Mouse (Mus musculus) MEL (cell line): Measurements from ENCODE around the gene Srp72. TPM values are rescaled to one million over a fixed set of nuclear protein-coding genes. Genes with fewer than 3 reads are reported as not detected.

ENCODE experiments used
- DNase-seq: peaks from one replicate; pipeline ENCODE4 v3.0.0; 2011; ENCODE audit warnings: low read depth, low spot score
- H3K27ac ChIP-seq: 2 replicates; pipeline ENCODE4 v1.5.1; 2012; ENCODE audit warnings: low read depth, mild to moderate bottlenecking, control low read depth, low read length, moderate library complexity; ENCODE audit not compliant: control insufficient read depth
- H3K27me3 ChIP-seq, 2 experiments: fragments of 150-350 bp in 1 of 2; sonication (generic) in 1 of 2; 2 replicates each; pipeline ENCODE4 v1.6.1; 2012; ENCODE audit warnings: low read length in 2 of 2, mild to moderate bottlenecking in 2 of 2, improper control_type of control experiment in 1 of 2, moderate library complexity in 1 of 2; ENCODE audit not compliant: insufficient read depth in 2 of 2, control insufficient read depth in 1 of 2
- H3K36me3 ChIP-seq, 2 experiments: 2 replicates each; pipeline ENCODE4 v1.6.1; 2012 to 2014; ENCODE audit warnings: low read length in 2 of 2, improper control_type of control experiment in 1 of 2, inconsistent platforms in 1 of 2, mild to moderate bottlenecking in 1 of 2; ENCODE audit not compliant: insufficient read depth in 2 of 2, control insufficient read depth in 1 of 2
- H3K4me1 ChIP-seq, 2 experiments: fragments of 150-350 bp in 1 of 2; sonication (generic) in 1 of 2; 2 replicates each; pipeline ENCODE4 v1.6.1; 2012; ENCODE audit warnings: low read length in 2 of 2, improper control_type of control experiment in 1 of 2, mild to moderate bottlenecking in 1 of 2; ENCODE audit not compliant: insufficient read depth in 2 of 2, control insufficient read depth in 1 of 2
- H3K4me3 ChIP-seq, 2 experiments: fragments of 150-350 bp in 1 of 2; sonication (generic) in 1 of 2; 2 replicates each; pipeline ENCODE4 v1.5.1; 2012; ENCODE audit warnings: low read depth in 2 of 2, low read length in 2 of 2, mild to moderate bottlenecking in 2 of 2, moderate library complexity in 2 of 2, control low read depth in 1 of 2, improper control_type of control experiment in 1 of 2; ENCODE audit not compliant: control insufficient read depth in 1 of 2, insufficient read depth in 1 of 2
- H3K79me2 ChIP-seq: 2 replicates; pipeline ENCODE4 v1.6.1; 2012; ENCODE audit warnings: mild to moderate bottlenecking, low read length, moderate library complexity; ENCODE audit not compliant: control insufficient read depth, poor library complexity, insufficient read depth
- H3K9ac ChIP-seq: 2 replicates; pipeline ENCODE4 v1.6.1; 2012; ENCODE audit warnings: low read depth, mild to moderate bottlenecking, control low read depth, low read length, moderate library complexity; ENCODE audit not compliant: control insufficient read depth, poor library complexity, severe bottlenecking
- H3K9me3 ChIP-seq: fragments of 150-350 bp; sonication (generic); replicated peaks from 2 replicates; pipeline ENCODE4 v1.6.1; 2012; ENCODE audit warnings: mild to moderate bottlenecking, low read length, improper control_type of control experiment, moderate library complexity; ENCODE audit not compliant: insufficient read depth
- BHLHE40 ChIP-seq: IDR thresholded peaks from 2 replicates; pipeline ENCODE4 v1.6.1; 2012; ENCODE audit warnings: low read depth, mild to moderate bottlenecking, inconsistent platforms, low read length, improper control_type of control experiment, borderline replicate concordance
- CHD1 ChIP-seq: IDR thresholded peaks from 2 replicates; pipeline ENCODE4 v1.6.1; 2012; ENCODE audit warnings: low read depth, mild to moderate bottlenecking, inconsistent platforms, low read length, improper control_type of control experiment
- CHD2 ChIP-seq: IDR thresholded peaks from 2 replicates; pipeline ENCODE4 v1.6.1; 2011; ENCODE audit warnings: low read length, improper control_type of control experiment
- CTCF ChIP-seq, 3 experiments: IDR thresholded peaks in 2 of 3; conservative IDR thresholded peaks in 1 of 3; 2 replicates each; pipeline ENCODE4 v1.5.1; 2011 to 2012; ENCODE audit warnings: low read length in 3 of 3, low read depth in 2 of 3, mild to moderate bottlenecking in 2 of 3, improper control_type of control experiment in 1 of 3, inconsistent platforms in 1 of 3, mixed read lengths in 1 of 3, moderate library complexity in 1 of 3; ENCODE audit not compliant: control insufficient read depth in 1 of 3, insufficient read depth in 1 of 3, poor library complexity in 1 of 3, severe bottlenecking in 1 of 3
- E2F4 ChIP-seq: IDR thresholded peaks from 2 replicates; pipeline ENCODE4 v1.6.1; 2011; ENCODE audit warnings: low read depth, low read length, improper control_type of control experiment, borderline replicate concordance
- ELF1 ChIP-seq: IDR thresholded peaks from 2 replicates; pipeline ENCODE4 v1.6.1; 2014; ENCODE audit warnings: low read depth, mild to moderate bottlenecking, inconsistent platforms, low read length, improper control_type of control experiment, moderate library complexity
- EP300 ChIP-seq, 2 experiments: IDR thresholded peaks; 2 replicates each; pipeline ENCODE4 v1.6.1; 2011; ENCODE audit warnings: improper control_type of control experiment in 2 of 2, low read length in 2 of 2, low read depth in 1 of 2, mild to moderate bottlenecking in 1 of 2
- ETS1 ChIP-seq: IDR thresholded peaks from 2 replicates; pipeline ENCODE4 v1.6.1; 2012; ENCODE audit warnings: low read depth, mild to moderate bottlenecking, inconsistent platforms, low read length, improper control_type of control experiment, moderate library complexity
- GABPA ChIP-seq: IDR thresholded peaks from 2 replicates; pipeline ENCODE4 v1.6.1; 2012; ENCODE audit warnings: low read depth, mild to moderate bottlenecking, inconsistent platforms, low read length, improper control_type of control experiment, moderate library complexity
- GATA1 ChIP-seq: IDR thresholded peaks from 2 replicates; pipeline ENCODE4 v1.6.1; 2011; ENCODE audit warnings: low read depth, low read length, improper control_type of control experiment
- JUND ChIP-seq: IDR thresholded peaks from 2 replicates; pipeline ENCODE4 v1.6.1; 2011; ENCODE audit warnings: low read depth, mild to moderate bottlenecking, improper control_type of control experiment, low read length
- KAT2A ChIP-seq: conservative IDR thresholded peaks from 2 replicates; pipeline ENCODE4 v1.6.1; 2012; ENCODE audit warnings: low read depth, low read length, improper control_type of control experiment, inconsistent platforms
- MAFK ChIP-seq: IDR thresholded peaks from 2 replicates; pipeline ENCODE4 v1.6.1; 2011; ENCODE audit warnings: low read depth, mild to moderate bottlenecking, low read length, improper control_type of control experiment, borderline replicate concordance
- MAX ChIP-seq: IDR thresholded peaks from 2 replicates; pipeline ENCODE4 v1.6.1; 2011; ENCODE audit warnings: low read length, improper control_type of control experiment
- MEF2A ChIP-seq: IDR thresholded peaks from 2 replicates; pipeline ENCODE4 v1.6.1; 2014; ENCODE audit warnings: low read depth, mild to moderate bottlenecking, inconsistent platforms, low read length, improper control_type of control experiment; ENCODE audit not compliant: poor library complexity, insufficient replicate concordance, severe bottlenecking; ENCODE audit errors: extremely low read depth
- MXI1 ChIP-seq: IDR thresholded peaks from 2 replicates; pipeline ENCODE4 v1.6.1; 2011; ENCODE audit warnings: mild to moderate bottlenecking, low read depth, low read length, improper control_type of control experiment
- MYB ChIP-seq: IDR thresholded peaks from 2 replicates; pipeline ENCODE4 v1.6.1; 2011; ENCODE audit warnings: mild to moderate bottlenecking, low read depth, low read length, improper control_type of control experiment
- MYC ChIP-seq: IDR thresholded peaks from 2 replicates; pipeline ENCODE4 v1.6.1; 2011; ENCODE audit warnings: low read depth, mild to moderate bottlenecking, low read length, improper control_type of control experiment, moderate library complexity
- NELFE ChIP-seq: IDR thresholded peaks from 2 replicates; pipeline ENCODE4 v1.6.1; 2011; ENCODE audit warnings: low read depth, low read length, improper control_type of control experiment
- POLR2A ChIP-seq, 2 experiments: IDR thresholded peaks; 2 replicates each; pipeline ENCODE4 v1.6.1; 2011 to 2012; ENCODE audit warnings: low read length in 2 of 2, mild to moderate bottlenecking in 2 of 2, control low read depth in 1 of 2, improper control_type of control experiment in 1 of 2, low read depth in 1 of 2, moderate library complexity in 1 of 2; ENCODE audit not compliant: control insufficient read depth in 1 of 2, insufficient read depth in 1 of 2, poor library complexity in 1 of 2
- POLR2AphosphoS2 ChIP-seq: IDR thresholded peaks from 2 replicates; pipeline ENCODE4 v1.6.1; 2011; ENCODE audit warnings: low read length, improper control_type of control experiment
- POLR2AphosphoS5 ChIP-seq: IDR thresholded peaks from 2 replicates; pipeline ENCODE4 v1.6.1; 2012; ENCODE audit warnings: low read depth, borderline replicate concordance, mild to moderate bottlenecking, inconsistent platforms, low read length, moderate library complexity, mixed read lengths
- RAD21 ChIP-seq: IDR thresholded peaks from 2 replicates; pipeline ENCODE4 v1.6.1; 2011; ENCODE audit warnings: mild to moderate bottlenecking, low read depth, low read length, improper control_type of control experiment
- RCOR1 ChIP-seq: IDR thresholded peaks from 2 replicates; pipeline ENCODE4 v1.6.1; 2012; ENCODE audit warnings: low read depth, mild to moderate bottlenecking, inconsistent platforms, low read length, improper control_type of control experiment
- SIN3A ChIP-seq: IDR thresholded peaks from 2 replicates; pipeline ENCODE4 v1.6.1; 2012; ENCODE audit warnings: low read length, improper control_type of control experiment, inconsistent platforms
- SMC3 ChIP-seq: IDR thresholded peaks from 2 replicates; pipeline ENCODE4 v1.6.1; 2011; ENCODE audit warnings: low read depth, low read length, improper control_type of control experiment
- TBP ChIP-seq: IDR thresholded peaks from 2 replicates; pipeline ENCODE4 v1.8.0; 2011; ENCODE audit warnings: low read depth, low read length, improper control_type of control experiment
- TCF12 ChIP-seq: IDR thresholded peaks from 2 replicates; pipeline ENCODE4 v1.6.1; 2014; ENCODE audit warnings: low read depth, mild to moderate bottlenecking, inconsistent platforms, low read length, improper control_type of control experiment, moderate library complexity
- UBTF ChIP-seq: IDR thresholded peaks from 2 replicates; pipeline ENCODE4 v1.6.1; 2012; ENCODE audit warnings: low read depth, mild to moderate bottlenecking, inconsistent platforms, low read length, improper control_type of control experiment, moderate library complexity, borderline replicate concordance; ENCODE audit not compliant: insufficient read depth
- USF1 ChIP-seq: IDR thresholded peaks from 2 replicates; pipeline ENCODE4 v1.6.1; 2014; ENCODE audit warnings: low read depth, mild to moderate bottlenecking, inconsistent platforms, low read length, improper control_type of control experiment, moderate library complexity
- USF2 ChIP-seq, 2 experiments: IDR thresholded peaks; 2 replicates each; pipeline ENCODE4 v1.6.1; 2011 to 2012; ENCODE audit warnings: improper control_type of control experiment in 2 of 2, low read length in 2 of 2, borderline replicate concordance in 1 of 2, inconsistent platforms in 1 of 2, low read depth in 1 of 2, mild to moderate bottlenecking in 1 of 2; ENCODE audit not compliant: insufficient read depth in 1 of 2
- ZC3H11A ChIP-seq: IDR thresholded peaks from 2 replicates; pipeline ENCODE4 v1.6.1; 2012; ENCODE audit warnings: low read depth, mild to moderate bottlenecking, inconsistent platforms, low read length, improper control_type of control experiment
- ZKSCAN1 ChIP-seq: IDR thresholded peaks from 2 replicates; pipeline ENCODE4 v1.6.1; 2012; ENCODE audit warnings: low read depth, mild to moderate bottlenecking, inconsistent platforms, low read length, improper control_type of control experiment, moderate library complexity
- ZNF384 ChIP-seq: IDR thresholded peaks from 2 replicates; pipeline ENCODE4 v1.6.1; 2012; ENCODE audit warnings: low read depth, mild to moderate bottlenecking, inconsistent platforms, low read length, improper control_type of control experiment
- polyA plus RNA-seq, 2 experiments: library from polyadenylated mRNA; stranded (reverse) in 1 of 2; unstranded in 1 of 2; fragments of >175 nt in 1 of 2; fragments of >200 nt in 1 of 2; gene quantifications; 2 replicates each; pipeline versions ENCODE4 v1.2.1 to v1.2.4; 2012; ENCODE audit warnings: low replicate concordance in 2 of 2, low read depth in 1 of 2; ENCODE audit not compliant: insufficient read length in 2 of 2, insufficient read depth in 1 of 2, missing spikeins in 1 of 2
- total RNA-seq: library from RNA; depleted of rRNA; stranded (reverse); fragments of 300-350 nt; gene quantifications from 2 replicates; pipeline ENCODE4 v1.2.3, GENCODE M21; 2012

Gene Srp72
- total and polyA plus RNA-seq, 3 experiments = 87.1 to 231 (median 140) TPM

DNA sequence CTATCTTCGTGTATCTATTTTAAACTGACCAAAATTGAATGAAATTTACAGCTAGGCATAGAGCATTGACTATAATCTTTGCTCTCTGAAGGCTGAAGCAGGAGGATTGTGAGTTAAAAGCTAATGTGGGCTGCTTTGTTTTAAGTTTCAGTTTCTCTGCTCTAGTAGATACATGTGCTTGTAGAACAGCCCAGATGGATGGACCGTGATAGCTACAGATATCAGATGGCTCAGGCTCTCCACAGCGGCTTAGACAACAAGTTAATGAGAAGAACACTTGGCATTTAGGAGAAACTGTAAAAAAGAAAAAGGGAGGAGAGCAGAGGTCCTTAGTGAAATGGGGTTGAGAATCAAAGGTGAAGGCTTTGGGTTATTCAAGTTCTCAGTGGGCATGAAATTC lies 16.3 kb downstream of the Srp72 start (continued):
- TF ChIP-seq ZNF384 = 0 out of 2 replicates have a peak, but pooled peaks have one; percentile 0

DNA sequence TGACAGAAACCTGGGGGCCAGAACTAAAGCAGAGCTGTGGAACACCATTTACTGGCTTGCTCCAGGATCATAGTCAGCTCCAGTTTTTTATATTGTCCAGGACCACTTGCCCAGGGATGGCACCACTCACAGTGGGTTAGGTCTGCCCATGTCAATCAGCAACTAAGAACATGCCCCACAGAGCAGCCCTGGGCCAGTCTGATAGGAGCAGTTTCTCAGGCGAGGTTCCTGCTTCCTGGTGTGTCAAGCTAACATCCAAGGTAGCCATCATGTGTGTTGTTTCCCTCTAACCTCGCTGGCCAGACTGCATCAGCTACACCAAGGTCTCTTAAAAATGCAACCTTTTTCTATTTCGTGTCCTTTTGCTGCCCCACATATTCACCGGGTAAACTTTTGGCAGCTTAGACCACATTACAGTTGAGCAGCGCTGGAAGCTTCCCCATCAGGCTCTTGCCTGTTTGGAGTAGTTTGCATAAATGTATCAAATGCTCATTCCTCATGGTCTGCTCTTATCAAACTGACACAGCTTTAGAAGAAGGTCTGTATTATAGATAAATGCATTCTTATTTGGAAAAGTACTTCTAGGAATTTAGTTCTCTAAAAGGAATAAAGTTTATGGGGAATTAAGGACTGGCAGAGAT lies 18.8 kb downstream of the Srp72 start:
- H3K79me2 ChIP-seq = no peaks in the 10 kb centered on the region; the same call in 1 of the 2 replicates
- peak overlapping the region; percentile 86 for H3K27ac ChIP-seq
- no peaks in the 10 kb centered on the region for H3K27me3 ChIP-seq
- H3K9ac ChIP-seq = peak overlapping the region; percentile 18
- H3K36me3 ChIP-seq = peaks cover 40 to 55% of the 10 kb centered on the region in 2 experiments
- H3K9me3 ChIP-seq = no peaks in the 10 kb centered on the region
- H3K4me3 ChIP-seq = no peak overlapping the region
- DNase-seq = peak; percentile 80
- peaks cover 19 to 27% of the 10 kb centered on the region in 2 experiments for H3K4me1 ChIP-seq
- TF ChIP-seq ETS1 (peak; percentile 75), GATA1 (peak; percentile 88), TBP (0 out of 2 replicates have a peak, but pooled peaks have one; percentile 13), POLR2AphosphoS5 (no peak), CHD1 (no peak), ZC3H11A (no peak), MYC (peak; percentile 79), JUND (no peak), USF1 (no peak), UBTF (no peak), NELFE (no peak), POLR2AphosphoS2 (no peak), MAFK (no peak), POLR2A (IDR thresholded peaks at IDR 0.05; ENCODE audit: control insufficient read depth in 1 of 2, insufficient read depth in 1 of 2, low read depth in 1 of 2, low read length in 2 of 2, poor library complexity in 1 of 2) (no peak), MXI1 (no peak), ZNF384 (no peak), KAT2A (no peak), USF2 (IDR thresholded peaks at IDR 0.05; ENCODE audit: borderline replicate concordance in 1 of 2, insufficient read depth in 1 of 2, low read depth in 1 of 2, low read length in 2 of 2) (no peak), RAD21 (no peak), EP300 (IDR thresholded peaks at IDR 0.05; ENCODE audit: low read depth in 1 of 2, low read length in 2 of 2) (peak; percentile 82 to 87), CTCF (IDR thresholded peaks at IDR 0.05 in 2 of 3, conservative IDR thresholded peaks at IDR 0.05 in 1 of 3; ENCODE audit: control insufficient read depth in 1 of 3, insufficient read depth in 1 of 3, low read depth in 2 of 3, low read length in 3 of 3, poor library complexity in 1 of 3, severe bottlenecking in 1 of 3) (no peak), ZKSCAN1 (no peak), RCOR1 (no peak; the same call in 1 of the 2 replicates), SIN3A (peak; percentile 66), GABPA (no peak), MAX (peak; percentile 61; the same call in 1 of the 2 replicates), ELF1 (peak; percentile 53; the same call in 1 of the 2 replicates), SMC3 (peak; percentile 21; the same call in 1 of the 2 replicates), MEF2A (0 out of 2 replicates have a peak, but pooled peaks have one; percentile 15), CHD2 (no peak), TCF12 (peak; percentile 86), BHLHE40 (no peak), E2F4 (no peak; the same call in 1 of the 2 replicates), MYB (peak; percentile 55; the same call in 1 of the 2 replicates)
